Mouse (Mus musculus): ENCODE measurements around the gene Nup210l. TPM values are rescaled to one million over a fixed set of nuclear protein-coding genes. Genes with fewer than 3 reads are reported as not detected.

Nup210l gene
- polyA plus RNA-seq, 2 experiments, result 0.28 TPM; not detected in 1

- Histone ChIP-seq H3K4me1 (replicated peaks; ENCODE audit: control insufficient read depth in 2 of 2, insufficient read depth in 2 of 2, low read length in 1 of 2) (no peaks in the 10 kb centered on the region), H3K4me3 (ENCODE audit: insufficient read depth in 1 of 2, low read depth in 2 of 2, low read length in 2 of 2) (no peak overlapping the region), H3K27me3 (ENCODE audit: control insufficient read depth, insufficient read depth, low read length) (no peaks in the 10 kb centered on the region), H3K27ac (no peak overlapping the region), H3K9me3 (ENCODE audit: control insufficient read depth, low read length) (no peaks in the 10 kb centered on the region), H3K36me3 (replicated peaks; ENCODE audit: control insufficient read depth, insufficient read depth, low read depth) (no peaks in the 10 kb centered on the region), H3K9ac (replicated peaks) (no peak overlapping the region), H3K4me2 (ENCODE audit: low read depth) (no peak overlapping the region)
- TF ChIP-seq EP300 (IDR thresholded peaks at IDR 0.05; ENCODE audit: low read depth) (no peak), CTCF (IDR thresholded peaks at IDR 0.05; ENCODE audit: low read depth) (no peak)
- DNase-seq (ENCODE audit: low read depth in 3 of 3, low spot score in 3 of 3), result no peak
- no peak for ATAC-seq (ENCODE audit: insufficient read depth)
- 33% methylated on average over 1 of the region's 1 CpGs for WGBS (ENCODE audit: insufficient replicate concordance)
Measured at GRCm38 (mm10) chr3:90137606-90138005, 33.7 kb downstream of the Nup210l start.

GRCm38 (mm10) chr3:90139962-90140361 lies 36.0 kb downstream of the Nup210l start:
- Histone ChIP-seq H3K36me3 (replicated peaks; ENCODE audit: control insufficient read depth, insufficient read depth, low read depth) (no peaks in the 10 kb centered on the region), H3K27me3 (ENCODE audit: control insufficient read depth, insufficient read depth, low read length) (no peaks in the 10 kb centered on the region), H3K9me3 (ENCODE audit: control insufficient read depth, low read length) (no peaks in the 10 kb centered on the region), H3K4me3 (ENCODE audit: insufficient read depth in 1 of 2, low read depth in 2 of 2, low read length in 2 of 2) (no peak overlapping the region), H3K4me2 (ENCODE audit: low read depth) (no peak overlapping the region), H3K27ac (no peak overlapping the region), H3K4me1 (replicated peaks; ENCODE audit: control insufficient read depth in 2 of 2, insufficient read depth in 2 of 2, low read length in 1 of 2) (no peaks in the 10 kb centered on the region), H3K9ac (replicated peaks) (no peak overlapping the region)
- no peak for TF ChIP-seq CTCF (IDR thresholded peaks at IDR 0.05; ENCODE audit: low read depth)
- no peak for TF ChIP-seq EP300 (IDR thresholded peaks at IDR 0.05; ENCODE audit: low read depth)
- WGBS (ENCODE audit: insufficient replicate concordance), result 65% methylated on average over 3 of the region's 3 CpGs
- ATAC-seq (ENCODE audit: insufficient read depth), result no peak
- no peak for DNase-seq (ENCODE audit: low read depth in 3 of 3, low spot score in 3 of 3)

- H3K27me3 ChIP-seq (ENCODE audit: control insufficient read depth, insufficient read depth, low read length), result no peaks in the 10 kb centered on the region
- no peak overlapping the region for H3K27ac ChIP-seq
- no peak overlapping the region for H3K4me3 ChIP-seq (ENCODE audit: insufficient read depth in 1 of 2, low read depth in 2 of 2, low read length in 2 of 2)
- DNase-seq (ENCODE audit: low read depth in 3 of 3, low spot score in 3 of 3) (no peak), ATAC-seq (ENCODE audit: insufficient read depth) (no peak)
- no peaks in the 10 kb centered on the region for H3K9me3 ChIP-seq (ENCODE audit: control insufficient read depth, low read length)
- no peak overlapping the region for H3K4me2 ChIP-seq (ENCODE audit: low read depth)
- no peak for TF ChIP-seq CTCF (IDR thresholded peaks at IDR 0.05; ENCODE audit: low read depth)
- TF ChIP-seq EP300 (IDR thresholded peaks at IDR 0.05; ENCODE audit: low read depth), result no peak
- no peaks in the 10 kb centered on the region for H3K4me1 ChIP-seq (replicated peaks; ENCODE audit: control insufficient read depth in 2 of 2, insufficient read depth in 2 of 2, low read length in 1 of 2)
- no peak overlapping the region for H3K9ac ChIP-seq (replicated peaks)
- no peaks in the 10 kb centered on the region for H3K36me3 ChIP-seq (replicated peaks; ENCODE audit: control insufficient read depth, insufficient read depth, low read depth)
- WGBS (ENCODE audit: insufficient replicate concordance), result 62% methylated on average over 3 of the region's 3 CpGs
Measured at GRCm38 (mm10) chr3:90145461-90145860, 41.5 kb downstream of the Nup210l start.

GRCm38 (mm10) chr3:90146651-90147050 lies 42.7 kb downstream of the Nup210l start:
- TF ChIP-seq EP300 (IDR thresholded peaks at IDR 0.05; ENCODE audit: low read depth) (no peak), CTCF (IDR thresholded peaks at IDR 0.05; ENCODE audit: low read depth) (no peak)
- WGBS (ENCODE audit: insufficient replicate concordance), result 69% methylated on average over 1 of the region's 1 CpGs
- H3K27ac ChIP-seq, result no peak overlapping the region
- no peak overlapping the region for H3K9ac ChIP-seq (replicated peaks)
- DNase-seq (ENCODE audit: low read depth in 3 of 3, low spot score in 3 of 3) (no peak), ATAC-seq (ENCODE audit: insufficient read depth) (no peak)
- H3K4me2 ChIP-seq (ENCODE audit: low read depth), result no peak overlapping the region
- H3K27me3 ChIP-seq (ENCODE audit: control insufficient read depth, insufficient read depth, low read length), result no peaks in the 10 kb centered on the region
- H3K4me1 ChIP-seq (replicated peaks; ENCODE audit: control insufficient read depth in 2 of 2, insufficient read depth in 2 of 2, low read length in 1 of 2), result no peaks in the 10 kb centered on the region
- no peaks in the 10 kb centered on the region for H3K9me3 ChIP-seq (ENCODE audit: control insufficient read depth, low read length)
- no peak overlapping the region for H3K4me3 ChIP-seq (ENCODE audit: insufficient read depth in 1 of 2, low read depth in 2 of 2, low read length in 2 of 2)
- no peaks in the 10 kb centered on the region for H3K36me3 ChIP-seq (replicated peaks; ENCODE audit: control insufficient read depth, insufficient read depth, low read depth)

- Histone ChIP-seq H3K27ac (no peak overlapping the region), H3K4me2 (ENCODE audit: low read depth) (no peak overlapping the region), H3K4me3 (ENCODE audit: insufficient read depth in 1 of 2, low read depth in 2 of 2, low read length in 2 of 2) (no peak overlapping the region), H3K36me3 (replicated peaks; ENCODE audit: control insufficient read depth, insufficient read depth, low read depth) (no peaks in the 10 kb centered on the region), H3K9ac (replicated peaks) (no peak overlapping the region), H3K27me3 (ENCODE audit: control insufficient read depth, insufficient read depth, low read length) (no peaks in the 10 kb centered on the region), H3K4me1 (replicated peaks; ENCODE audit: control insufficient read depth in 2 of 2, insufficient read depth in 2 of 2, low read length in 1 of 2) (no peaks in the 10 kb centered on the region), H3K9me3 (ENCODE audit: control insufficient read depth, low read length) (no peaks in the 10 kb centered on the region)
- 74% methylated on average over 12 of the region's 12 CpGs for WGBS (ENCODE audit: insufficient replicate concordance)
- no peak for ATAC-seq (ENCODE audit: insufficient read depth)
- DNase-seq (ENCODE audit: low read depth in 3 of 3, low spot score in 3 of 3), result no peak
- no peak for TF ChIP-seq EP300 (IDR thresholded peaks at IDR 0.05; ENCODE audit: low read depth)
- TF ChIP-seq CTCF (IDR thresholded peaks at IDR 0.05; ENCODE audit: low read depth), result no peak
Measured at GRCm38 (mm10) chr3:90151086-90151740, 47.3 kb downstream of the Nup210l start.
